Mouse (Mus musculus) erythroblast, adult 5-6 weeks (primary cell): Measurements from ENCODE around the gene Sycp1. TPM values are rescaled to one million over a fixed set of nuclear protein-coding genes. Genes with fewer than 3 reads are reported as not detected.

Source experiments
- ATAC-seq: replicated peaks from 2 replicates; pipeline ENCODE4 v1.8.0; 2016; ENCODE audit warnings: moderate number of reproducible peaks, mild to moderate bottlenecking, moderate TSS enrichment, inconsistent platforms; ENCODE audit not compliant: poor library complexity, low FRiP score, severe bottlenecking
- total RNA-seq, 2 experiments: library from RNA; stranded (forward) in 1 of 2; stranded (reverse) in 1 of 2; fragments of 150-400 nt in 1 of 2; fragments of 200-764, 138-1000 nt in 1 of 2; gene quantifications; 2 replicates each; pipeline versions ENCODE4 v1.2.3 to v1.2.4; 2015 to 2017; ENCODE audit warnings: low replicate concordance in 2 of 2

Sycp1 gene
- total RNA-seq (2015; ENCODE audit: low replicate concordance) (not detected in 2 replicates), total RNA-seq (2017; ENCODE audit: low replicate concordance) (not detected in 2 replicates)

DNA sequence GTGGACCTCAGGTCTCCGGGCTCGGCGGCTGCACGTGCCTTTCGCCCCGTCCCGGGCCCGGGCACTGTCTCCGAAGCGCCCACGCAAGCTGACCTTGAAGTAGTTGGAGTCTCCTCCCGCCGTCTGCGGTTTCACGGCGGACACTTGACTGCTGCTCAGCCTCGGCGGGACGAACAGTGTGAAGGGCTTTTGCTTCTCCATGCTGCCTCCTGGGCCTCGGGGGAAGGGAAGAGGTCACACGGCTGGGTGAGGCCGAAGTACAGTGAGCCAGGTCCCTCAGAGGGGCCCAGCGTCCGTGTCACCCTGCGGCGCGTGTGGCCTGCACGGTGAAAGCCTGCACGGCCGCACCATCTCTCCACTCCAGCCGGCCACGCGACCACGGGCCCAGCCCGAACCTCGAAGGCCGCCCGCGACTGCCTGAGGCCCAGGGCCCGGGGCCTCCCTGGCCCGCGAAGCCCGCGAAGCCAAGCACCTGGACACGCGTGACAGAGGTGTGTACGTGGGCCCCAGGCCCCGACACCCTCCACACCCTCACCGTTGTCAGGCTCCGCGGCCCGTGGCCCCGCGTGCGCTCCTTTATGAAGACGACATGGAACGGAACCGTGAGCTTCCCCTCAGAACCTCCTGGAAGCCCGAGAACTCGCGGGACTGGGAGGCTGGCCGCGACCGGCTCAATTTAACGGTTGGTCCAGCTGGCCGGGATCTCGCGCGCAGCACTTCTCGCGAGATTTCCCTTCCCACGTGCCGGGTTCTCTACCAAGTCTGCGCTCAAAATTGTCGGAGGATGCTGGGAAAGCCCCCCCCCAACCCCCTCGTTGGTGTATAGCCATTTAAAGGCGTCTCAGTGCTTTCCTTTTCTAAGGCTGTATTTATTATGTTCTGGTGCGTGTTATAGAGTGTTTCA lies at the start of gene Sycp1:
Gene Sycp1, minus strand, starts transcription at position 650 of the 904 bp plus-strand sequence.
- no peak for ATAC-seq

DNA sequence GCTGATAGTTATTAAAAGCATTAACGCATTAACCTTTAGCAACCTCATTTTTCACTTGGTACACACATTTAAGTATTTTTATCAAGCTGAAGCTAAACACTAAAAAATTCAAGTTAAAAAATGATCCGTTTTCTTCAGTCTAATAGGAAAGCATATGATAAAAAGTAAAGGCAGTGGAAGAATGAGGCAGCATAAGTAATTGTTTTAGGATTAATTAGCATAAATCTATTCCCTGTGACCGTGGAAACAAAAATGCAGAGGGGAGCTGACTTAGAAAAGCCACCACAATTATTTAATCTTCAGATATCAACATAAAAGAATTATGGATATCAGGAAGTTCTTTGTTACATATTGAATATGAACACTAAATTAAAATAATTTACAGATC lies 44.4 kb upstream of the Sycp1 start:
- no peak for ATAC-seq

DNA sequence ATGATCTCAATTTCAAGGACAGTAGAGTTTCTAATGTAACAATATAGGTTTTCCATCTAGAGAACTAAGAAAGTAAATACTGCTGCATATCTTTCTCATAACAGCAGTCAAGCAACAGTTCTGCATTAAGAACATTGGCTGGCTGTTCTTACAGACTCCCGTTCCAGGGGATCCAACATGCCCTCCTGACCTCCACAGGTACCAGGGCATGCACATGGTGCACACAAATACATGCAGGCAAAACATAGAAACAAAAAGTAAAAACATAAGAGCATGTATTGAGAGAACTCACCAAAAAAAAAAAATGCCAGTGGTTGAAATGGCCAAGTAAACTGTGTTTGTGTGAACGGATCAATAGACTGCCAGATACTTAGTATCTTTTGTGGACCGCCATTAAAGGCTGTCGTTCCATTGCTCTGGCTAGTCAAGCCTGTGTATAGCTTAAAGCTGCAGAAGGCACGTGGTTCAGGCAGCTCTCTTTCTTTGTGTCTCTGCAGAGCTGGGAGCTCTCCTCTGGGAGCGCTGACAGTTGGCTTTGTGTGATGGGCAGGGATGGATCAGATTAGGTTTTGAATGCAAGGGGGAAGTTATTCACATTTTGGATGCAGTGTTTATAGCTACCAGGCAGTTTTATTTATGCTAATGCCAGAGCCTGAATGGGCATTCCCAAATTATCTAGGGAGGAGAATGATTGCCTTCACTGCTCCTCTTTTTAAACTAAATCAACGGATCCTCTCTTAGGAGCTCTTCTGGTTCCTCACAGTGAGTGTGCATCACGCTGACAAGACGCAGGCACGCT lies 43.8 kb upstream of the Sycp1 start:
- no peak for ATAC-seq

DNA sequence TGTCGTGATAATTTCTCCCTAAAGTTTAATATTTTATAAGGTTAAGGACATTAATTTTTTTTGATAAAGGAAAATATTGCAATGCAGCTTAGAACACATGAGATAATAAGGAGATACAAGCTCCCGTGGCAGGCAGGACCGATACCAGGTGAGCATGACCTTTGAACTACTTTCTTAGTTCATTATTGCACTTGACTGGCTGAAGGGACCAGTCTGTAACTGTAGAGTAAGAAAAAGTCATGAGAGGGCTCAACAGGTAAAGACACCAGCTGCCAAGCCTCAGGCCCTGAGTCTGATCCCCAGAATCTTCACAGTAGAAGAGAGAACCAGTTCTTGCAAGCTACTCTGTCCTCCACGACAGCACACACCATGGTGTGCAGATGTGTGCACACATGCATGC lies 41.0 kb upstream of the Sycp1 start:
- ATAC-seq, result no peak

DNA sequence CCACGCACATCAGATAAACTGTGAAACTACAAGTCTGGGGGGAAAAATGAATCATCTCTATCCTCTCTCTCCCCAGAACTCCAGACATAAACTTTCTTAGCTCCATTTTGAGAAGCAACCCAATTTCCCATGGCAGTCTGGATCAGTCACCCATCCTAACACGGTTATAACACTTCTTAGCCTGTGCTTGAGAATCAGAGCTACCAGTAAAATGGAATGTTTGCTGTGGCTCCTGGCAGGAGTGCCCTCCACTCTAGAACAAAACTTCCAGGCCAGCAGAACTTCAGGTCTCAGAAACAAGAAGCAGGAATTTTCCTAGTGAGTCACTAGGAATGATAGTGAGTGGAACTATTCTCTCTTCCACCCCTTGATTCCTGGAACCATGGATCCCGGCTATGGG lies 34.6 kb upstream of the Sycp1 start:
- no peak for ATAC-seq

DNA sequence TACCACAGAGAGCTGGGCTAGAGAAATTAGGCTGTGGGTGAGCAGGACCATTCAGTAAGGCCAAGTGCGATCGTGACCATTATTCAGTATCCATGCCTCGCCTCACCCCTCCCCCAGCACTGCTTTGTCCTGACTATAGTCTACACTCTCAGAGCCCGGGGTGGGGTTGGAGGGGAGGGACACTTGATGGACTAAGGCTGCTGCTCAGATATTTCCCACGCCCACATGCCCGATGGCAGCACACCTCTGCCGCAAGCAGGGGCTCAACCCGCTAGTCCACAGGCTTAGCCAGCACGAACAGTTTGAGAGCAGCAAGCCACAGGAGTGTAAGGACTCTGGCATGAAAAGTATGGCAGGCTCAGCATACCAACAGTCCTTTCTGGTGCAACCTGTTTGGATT lies 34.2 kb upstream of the Sycp1 start:
- ATAC-seq, result no peak

DNA sequence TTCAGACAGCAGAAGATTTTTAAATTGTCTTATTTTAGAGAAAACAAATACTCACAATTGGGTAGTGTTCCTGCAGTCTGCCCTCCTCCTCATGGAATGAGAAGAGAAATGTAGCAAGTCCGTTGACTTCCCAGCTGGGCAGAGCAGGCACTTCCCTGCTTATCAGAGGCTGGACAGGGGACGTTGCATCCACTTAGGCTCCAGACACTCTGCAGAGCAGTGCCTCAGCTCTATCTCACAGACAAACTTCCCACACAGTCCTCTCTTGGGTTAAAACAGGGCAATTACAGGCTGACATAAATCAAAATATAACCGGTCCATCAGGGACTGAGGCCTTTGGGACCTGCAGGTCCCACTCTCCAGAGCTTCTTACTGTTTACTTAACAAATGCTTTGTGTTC lies 28.1 kb upstream of the Sycp1 start, which contains the start of gene Nr1h5:
Gene Nr1h5, minus strand, starts transcription at position 101 of the 400 bp plus-strand sequence.
- ATAC-seq, result no peak

DNA sequence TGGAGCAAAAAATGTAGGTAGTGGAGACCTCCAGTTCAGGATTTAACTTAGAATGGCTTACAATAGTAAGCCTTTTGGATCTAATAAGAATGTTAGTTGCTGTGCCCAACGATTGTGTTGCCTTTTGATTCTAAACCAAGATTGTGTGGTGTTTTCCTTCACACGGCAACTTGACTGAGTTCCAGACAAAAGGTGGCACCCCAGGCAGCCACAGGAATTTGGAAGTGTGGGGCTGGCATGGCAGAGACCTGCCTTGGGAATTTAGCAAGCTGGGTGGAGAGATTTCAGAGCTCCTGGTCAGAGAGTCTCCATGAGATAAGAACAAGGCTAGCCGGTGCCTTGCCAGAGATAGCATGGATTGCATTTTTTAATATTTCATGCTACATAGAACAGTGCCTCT lies 19.7 kb upstream of the Sycp1 start:
- no peak for ATAC-seq

DNA sequence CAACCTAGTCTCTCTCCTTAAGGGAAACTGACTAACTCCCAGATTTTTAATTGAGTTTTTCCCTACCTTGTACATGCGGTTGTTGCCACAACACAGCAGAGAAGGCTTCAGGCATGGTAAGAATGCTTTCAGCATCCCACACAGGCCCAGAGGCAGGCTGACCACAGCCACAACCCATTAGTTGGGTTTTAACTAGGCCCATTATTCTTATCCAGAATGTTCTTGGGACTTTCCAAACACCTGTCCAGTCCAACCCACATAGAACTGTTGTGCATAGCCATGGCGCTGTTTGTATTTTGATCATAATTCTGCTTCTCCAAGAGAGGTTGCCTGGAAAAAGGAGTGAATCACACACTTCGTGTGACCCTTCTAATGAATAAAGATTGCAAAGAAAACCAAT lies 19.2 kb upstream of the Sycp1 start:
- ATAC-seq, result no peak

DNA sequence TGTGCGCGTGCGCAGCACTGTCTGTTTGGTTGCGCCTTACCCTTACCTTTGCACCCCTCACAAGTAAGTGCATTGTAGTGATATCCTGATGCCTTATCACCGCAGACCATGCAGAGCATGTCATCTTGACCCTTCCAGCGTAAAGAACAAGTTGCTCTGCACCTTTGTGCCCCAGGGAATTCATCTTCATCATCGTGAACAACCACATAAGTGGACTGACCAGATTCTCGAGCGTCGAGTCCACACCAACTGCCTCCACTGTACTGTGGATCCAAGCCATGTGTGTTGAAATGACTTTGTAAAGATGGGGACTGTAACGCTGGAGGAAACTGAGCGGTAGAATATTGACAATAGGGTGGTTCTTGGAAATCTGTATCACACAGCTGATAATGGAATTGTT lies 18.6 kb upstream of the Sycp1 start:
- no peak for ATAC-seq

DNA sequence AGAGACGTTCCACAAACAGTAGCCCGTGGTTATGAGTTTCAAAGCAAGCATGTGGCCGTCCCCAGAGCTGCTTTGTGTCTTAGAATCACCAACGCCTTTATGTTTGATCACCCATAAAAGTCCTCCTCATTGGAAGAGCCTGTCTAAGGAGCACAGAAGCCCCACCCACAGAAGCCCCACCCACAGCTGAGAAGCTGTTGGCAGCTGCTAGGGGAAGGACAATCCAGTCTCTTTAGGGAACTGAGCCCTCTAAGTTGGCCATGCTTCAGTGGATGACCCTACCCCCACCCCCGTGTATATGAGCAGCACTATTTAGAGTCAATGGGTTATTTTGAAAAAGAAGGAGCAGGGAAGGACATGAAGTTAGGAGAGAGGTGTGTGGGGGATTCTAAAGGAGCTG lies 11.0 kb upstream of the Sycp1 start:
- ATAC-seq, result no peak

DNA sequence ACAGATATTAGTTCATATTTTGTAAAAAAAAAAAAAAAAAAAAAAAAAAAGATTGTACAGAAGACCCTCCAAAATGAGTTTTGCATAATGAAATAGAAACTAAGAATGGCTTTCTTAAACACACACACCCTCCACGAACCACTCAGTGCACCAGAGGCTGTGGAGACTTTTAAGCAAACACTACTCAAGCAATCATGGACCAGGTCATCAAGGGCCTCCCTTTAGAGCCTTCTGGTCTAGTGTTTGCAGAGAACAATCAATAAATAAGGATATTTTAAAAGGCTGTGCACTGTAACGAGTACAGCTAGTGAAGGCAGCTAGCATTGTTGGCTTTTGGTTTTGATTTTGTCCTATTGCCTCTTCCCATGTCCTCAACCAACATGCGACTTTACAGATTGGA lies 10.4 kb upstream of the Sycp1 start:
- ATAC-seq, result no peak

DNA sequence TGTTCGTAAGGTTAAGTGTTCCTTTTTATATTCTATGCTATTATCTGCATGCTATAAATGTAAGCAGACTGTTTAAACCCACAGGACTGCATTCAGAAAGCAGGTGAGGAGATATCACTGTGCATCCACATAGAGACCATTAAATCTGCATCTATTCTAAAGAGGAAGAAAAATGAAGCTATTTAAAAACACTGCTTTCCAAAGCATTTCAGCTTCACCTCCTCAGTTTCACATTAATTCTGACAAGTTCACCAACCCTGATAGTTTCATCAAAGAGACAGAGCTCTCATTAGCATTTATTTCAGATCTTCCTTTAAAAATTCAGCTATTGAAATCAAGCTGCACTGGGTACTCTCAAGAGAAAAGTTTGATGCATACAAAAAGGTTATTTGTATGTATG lies 2.2 kb upstream of the Sycp1 start:
- no peak for ATAC-seq

DNA sequence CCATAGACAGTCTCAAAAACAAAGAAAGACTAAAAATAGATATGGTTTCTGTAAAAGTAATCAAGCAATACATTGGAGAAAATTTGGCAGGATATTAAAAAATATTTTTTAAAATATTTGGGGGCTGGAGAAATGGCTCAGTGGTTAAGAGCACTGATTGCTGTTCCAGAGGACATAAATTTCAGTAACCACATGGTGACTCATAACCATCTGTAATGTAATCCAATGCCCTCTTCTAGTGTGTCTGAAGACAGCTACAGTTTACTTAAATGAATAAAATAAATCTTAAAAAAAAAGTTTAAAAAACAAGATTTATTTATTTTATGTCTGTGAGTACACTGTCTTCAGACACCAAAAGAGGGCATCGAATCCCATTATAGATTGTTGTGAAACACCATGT lies 36.8 kb downstream of the Sycp1 start:
- no peak for ATAC-seq

DNA sequence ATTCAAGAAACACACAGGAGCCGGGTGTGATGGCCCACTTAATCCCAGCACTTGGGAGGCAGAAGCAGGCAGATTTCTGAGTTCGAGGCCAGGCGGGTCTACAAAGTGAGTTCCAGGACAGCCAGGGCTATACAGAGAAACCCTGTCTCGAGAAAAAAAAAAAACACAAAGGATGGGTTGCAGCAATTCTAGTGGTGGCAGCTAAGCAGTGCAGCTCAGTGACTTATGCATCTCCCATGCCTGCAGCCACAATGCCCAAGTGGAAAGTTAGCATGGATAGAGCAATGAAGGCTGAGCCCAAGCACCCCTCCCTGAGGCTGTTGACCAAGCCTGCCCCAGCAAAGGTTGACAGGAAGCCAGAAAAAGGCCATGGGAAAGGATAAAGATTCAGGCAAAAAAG lies 55.4 kb downstream of the Sycp1 start:
- ATAC-seq, result no peak

DNA sequence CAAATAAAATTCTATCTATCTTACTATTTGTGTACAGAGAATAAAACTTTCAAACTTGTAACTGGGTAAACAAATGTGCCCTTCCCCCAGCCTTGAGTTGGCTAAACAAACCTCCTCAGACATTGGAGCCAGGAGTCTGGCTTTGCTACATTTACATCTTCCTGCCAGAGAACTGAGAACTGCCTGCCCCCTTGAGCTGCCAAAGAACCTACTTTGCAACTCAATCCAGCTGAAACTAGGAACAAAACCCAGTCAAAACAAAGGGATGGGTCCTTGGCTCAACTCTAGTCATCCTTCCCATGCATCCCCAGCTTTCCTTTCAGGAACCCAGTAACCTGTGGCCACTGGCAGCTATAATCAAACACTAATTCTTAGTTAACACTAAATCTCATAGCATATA lies 87.2 kb downstream of the Sycp1 start:
- ATAC-seq, result no peak

DNA sequence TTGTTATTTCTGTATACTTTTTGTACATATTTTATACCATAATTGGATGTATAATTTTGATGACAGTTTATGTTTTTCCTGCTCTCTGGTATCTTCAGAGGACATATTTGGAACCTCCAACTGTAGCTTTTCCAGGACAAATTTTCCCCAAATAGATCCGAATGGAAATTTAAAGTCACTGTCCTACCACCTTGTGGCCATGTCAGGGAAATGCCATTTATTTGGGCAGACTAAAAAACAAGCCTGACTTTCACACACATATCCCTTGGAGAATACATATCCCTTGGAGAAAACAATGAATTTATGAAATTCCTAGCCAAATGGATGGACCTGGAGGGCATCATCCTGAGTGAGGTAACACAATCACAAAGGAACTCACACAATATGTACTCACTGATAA lies 93.5 kb downstream of the Sycp1 start:
- ATAC-seq, result no peak

DNA sequence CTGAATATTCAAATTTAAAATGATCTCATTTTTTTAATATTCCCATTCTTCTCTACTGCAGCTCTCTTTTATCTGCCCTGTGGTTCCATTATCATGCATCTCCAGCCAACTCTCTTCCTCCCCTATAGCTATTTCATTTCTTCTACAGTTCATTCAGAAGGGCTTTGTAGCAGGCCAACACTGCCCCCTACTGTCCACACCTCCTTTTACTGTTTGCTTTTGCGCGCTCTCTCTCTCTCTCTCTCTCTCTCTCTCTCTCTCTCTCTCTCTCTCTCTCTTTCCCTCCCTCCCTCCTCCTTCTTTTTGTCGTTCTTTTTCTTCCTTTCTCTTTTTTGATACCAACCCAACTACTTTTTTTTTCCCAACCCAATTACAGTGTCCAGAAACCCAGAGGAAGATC lies 132.0 kb downstream of the Sycp1 start:
- no peak for ATAC-seq

DNA sequence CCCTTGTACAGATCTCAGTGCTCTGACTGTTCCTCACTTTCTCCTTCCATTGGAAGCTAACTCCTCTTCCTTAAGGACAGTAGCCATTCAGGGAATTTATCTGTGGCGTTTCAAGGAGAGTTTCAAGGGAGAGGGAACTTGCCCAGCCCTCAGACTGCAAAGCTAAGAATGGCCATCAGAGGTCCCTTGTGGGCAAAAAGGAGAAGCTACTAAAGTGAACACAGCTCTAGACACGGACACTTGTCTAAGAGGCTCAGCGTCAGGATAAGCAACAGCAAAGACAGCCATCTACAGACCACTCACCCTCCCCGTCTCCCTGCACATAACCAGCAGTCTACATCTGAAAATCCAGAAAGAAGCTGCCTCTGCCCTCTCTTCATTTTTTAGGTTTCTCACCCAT lies 148.5 kb downstream of the Sycp1 start:
- ATAC-seq, result no peak

DNA sequence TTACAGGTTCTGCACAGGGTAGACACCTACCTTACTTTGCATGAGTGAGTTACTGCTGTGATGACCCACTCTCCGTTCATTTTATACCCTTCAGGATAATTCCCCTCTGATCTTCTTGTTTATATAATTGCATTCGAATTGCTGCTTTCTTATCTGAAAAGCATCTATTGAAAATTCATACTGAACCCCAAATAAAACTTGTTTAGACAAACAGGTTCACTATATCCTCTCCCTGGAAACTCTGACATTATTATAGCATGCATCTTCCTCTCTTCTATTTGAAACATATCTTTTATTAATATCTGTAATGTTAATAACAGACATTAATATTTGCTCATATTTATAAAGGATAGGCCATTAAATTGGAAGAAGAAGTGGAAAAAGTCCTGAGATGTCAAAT lies 153.3 kb downstream of the Sycp1 start, which contains the start of gene Tshb:
Gene Tshb, minus strand, starts transcription at position 101 of the 400 bp plus-strand sequence.
- no peak for ATAC-seq

DNA sequence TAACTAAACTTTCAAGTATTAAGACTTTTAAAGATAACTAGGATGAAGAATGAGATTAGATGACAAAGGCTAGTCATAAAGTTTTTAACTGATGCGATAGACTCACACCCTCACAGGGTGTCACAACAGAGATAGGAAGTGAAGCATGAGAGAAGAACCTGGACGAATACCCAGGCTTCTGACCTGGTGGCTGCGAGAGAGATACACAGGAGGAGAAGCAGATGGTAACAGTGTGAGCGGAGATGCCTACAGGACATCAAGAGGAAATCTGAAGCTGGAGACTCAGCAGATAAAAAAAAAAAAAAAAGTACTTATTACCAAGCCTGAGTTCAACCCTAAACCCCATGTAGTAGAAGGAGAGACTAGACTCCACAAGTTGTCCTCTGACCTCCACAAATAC lies 162.9 kb downstream of the Sycp1 start:
- no peak for ATAC-seq
